Mouse (Mus musculus): Measurements from ENCODE around the gene Ly6g6c. TPM values are rescaled to one million over a fixed set of nuclear protein-coding genes. Genes with fewer than 3 reads are reported as not detected.

Gene Ly6g6c
- 0.36 and 0.39 TPM in 2 replicates for polyA plus RNA-seq (2015; fragmentation: Nextera tagmentation; extraction: Ambion mirVana)

DNA sequence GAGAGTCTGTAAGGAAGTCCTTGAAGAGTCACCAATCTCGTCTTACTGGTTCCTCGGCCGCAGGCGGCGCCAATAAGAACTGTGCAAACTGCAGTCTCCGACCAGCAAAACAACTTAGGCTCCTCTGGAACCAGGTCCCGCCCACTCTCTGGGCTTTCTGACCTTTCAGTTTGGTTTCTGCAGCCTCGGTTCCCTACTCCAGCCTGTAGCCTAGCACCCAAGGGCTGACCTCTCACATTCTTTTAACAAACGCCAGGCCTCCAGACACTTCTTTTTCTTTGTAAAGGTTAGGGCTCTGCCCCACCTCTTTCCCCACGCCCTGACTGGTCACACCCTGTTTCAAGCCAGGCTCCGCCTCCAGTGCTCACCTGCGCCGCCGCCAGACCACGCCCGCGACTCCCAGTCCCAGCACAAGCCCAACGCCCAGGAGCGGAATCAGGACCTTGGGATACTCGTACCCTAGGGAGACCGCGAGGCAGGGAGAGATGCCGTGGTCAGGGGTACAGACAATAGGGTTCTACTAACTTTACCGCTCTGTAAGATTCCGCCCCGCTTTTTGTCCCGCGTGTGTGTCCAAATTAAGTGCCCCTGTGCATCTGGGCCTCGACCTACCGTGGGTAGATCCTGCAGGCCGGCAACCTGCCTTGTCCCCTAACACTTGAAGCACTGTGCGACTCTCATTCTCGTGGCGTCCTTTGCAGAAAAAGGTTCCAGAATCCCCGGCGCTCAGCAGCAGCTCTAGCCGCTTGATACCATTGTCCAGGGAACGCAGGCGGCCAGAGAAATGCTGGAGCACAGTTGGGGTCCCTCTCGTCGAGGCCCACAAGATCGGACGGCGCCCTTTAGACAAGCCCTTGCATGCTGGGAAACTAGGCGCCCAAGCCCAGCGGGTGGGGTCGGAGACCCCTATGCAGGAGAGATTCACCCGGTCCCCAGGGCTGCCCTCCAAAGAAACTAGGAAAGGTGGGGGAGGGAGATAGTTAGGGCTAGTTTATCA, at the start of gene Ly6g6c:
Ly6g6c (plus strand) TSS at position 438 of the 997 bp plus-strand sequence.
- peak within 1 kb of the TSS; percentile 91 for H3K27ac ChIP-seq
- H3K9me3 ChIP-seq: no peaks in the 10 kb centered on the region
- WGBS: 3% methylated on average over 48 of the region's 48 CpGs
- H3K27me3 ChIP-seq: peaks cover 13% of the 10 kb centered on the region
- H3K9ac ChIP-seq: peak within 1 kb of the TSS; percentile 7
- H3K4me2 ChIP-seq: peak within 1 kb of the TSS; percentile 71
- H3K4me3 ChIP-seq: peak within 1 kb of the TSS; percentile 38
- H3K36me3 ChIP-seq: peaks cover 20% of the 10 kb centered on the region
- peak; percentile 82 for ATAC-seq (ENCODE audit: borderline replicate concordance, extremely low read depth, low FRiP score, low TSS enrichment)
- peaks cover 29% of the 10 kb centered on the region for H3K4me1 ChIP-seq

DNA sequence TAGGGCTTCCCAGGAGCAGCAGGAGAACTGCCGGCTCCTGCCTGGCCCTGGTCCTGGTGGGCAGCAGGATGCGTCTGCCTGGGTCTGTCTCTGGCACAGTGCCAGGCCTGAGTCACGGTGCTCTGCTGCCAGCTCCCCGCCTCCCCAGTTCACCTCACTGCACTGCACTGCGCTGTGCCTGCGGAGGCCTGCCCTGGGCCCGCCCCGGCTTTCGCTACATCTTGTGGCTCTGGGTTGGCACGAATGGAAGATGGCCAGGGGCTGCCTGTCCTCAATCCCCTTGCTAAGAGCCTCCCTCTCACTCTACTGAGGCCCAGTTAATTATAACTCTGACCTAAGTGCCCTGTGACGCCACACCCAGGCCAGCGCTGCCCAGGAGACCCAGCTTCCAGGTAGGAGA, 48.8 kb upstream of the Ly6g6c start, which contains the start of gene Vwa7:
Vwa7 (plus strand) TSS at position 204 of the 400 bp plus-strand sequence.
- Histone ChIP-seq H3K4me2 (no peak within 1 kb of the TSS), H3K4me3 (no peak within 1 kb of the TSS)

GRCm38 (mm10) chr17:35016791-35017705, 48.1 kb upstream of the Ly6g6c start:
- Histone ChIP-seq H3K4me3 (no peak overlapping the region), H3K27ac (no peak overlapping the region), H3K4me1 (peaks cover 7% of the 10 kb centered on the region), H3K36me3 (peaks cover 43% of the 10 kb centered on the region), H3K9ac (no peak overlapping the region), H3K27me3 (no peaks in the 10 kb centered on the region), H3K4me2 (no peak overlapping the region), H3K9me3 (no peaks in the 10 kb centered on the region)
- no peak for ATAC-seq (ENCODE audit: borderline replicate concordance, extremely low read depth, low FRiP score, low TSS enrichment)
- WGBS: 76% methylated on average over 10 of the region's 10 CpGs

More for the DNA sequence above, 48.8 kb upstream of the Ly6g6c start, which contains the start of gene Vwa7:
- Histone ChIP-seq H3K27ac (no peak within 1 kb of the TSS), H3K36me3 (peaks cover 50% of the 10 kb centered on the region), H3K4me1 (peaks cover 2% of the 10 kb centered on the region), H3K9ac (no peak within 1 kb of the TSS), H3K9me3 (no peaks in the 10 kb centered on the region), H3K27me3 (no peaks in the 10 kb centered on the region)
- ATAC-seq (ENCODE audit: borderline replicate concordance, extremely low read depth, low FRiP score, low TSS enrichment): no peak
- 61% methylated on average over 12 of the region's 12 CpGs for WGBS

GRCm38 (mm10) chr17:35017706-35018030, 47.5 kb upstream of the Ly6g6c start:
- Histone ChIP-seq H3K4me1 (peaks cover 9% of the 10 kb centered on the region), H3K4me3 (no peak overlapping the region), H3K9ac (no peak overlapping the region), H3K4me2 (no peak overlapping the region), H3K27me3 (no peaks in the 10 kb centered on the region), H3K9me3 (no peaks in the 10 kb centered on the region), H3K36me3 (peaks cover 37% of the 10 kb centered on the region), H3K27ac (no peak overlapping the region)
- 69% methylated on average over 14 of the region's 14 CpGs for WGBS
- ATAC-seq (ENCODE audit: borderline replicate concordance, extremely low read depth, low FRiP score, low TSS enrichment): no peak

DNA sequence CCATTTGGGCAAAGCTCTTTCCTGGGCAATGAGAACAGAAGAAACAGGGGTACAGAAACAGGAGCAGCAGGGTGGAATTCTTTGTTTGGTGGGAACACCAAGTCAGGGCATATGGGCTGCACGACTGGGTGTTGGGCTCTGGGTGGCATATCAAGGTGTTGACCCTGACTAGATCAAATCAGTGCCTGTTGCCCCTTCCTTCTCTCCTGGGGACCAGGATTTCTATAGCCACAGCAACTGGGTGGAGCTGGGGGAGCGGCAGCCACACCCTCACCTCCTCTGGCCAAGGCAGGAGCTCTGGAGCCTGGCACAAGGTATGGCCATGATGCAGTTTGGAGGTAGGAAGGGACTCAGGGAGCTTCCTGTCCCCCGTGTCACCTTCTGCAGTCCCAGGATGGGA, 47.0 kb upstream of the Ly6g6c start:
- no peak overlapping the region for H3K4me3 ChIP-seq
- H3K4me2 ChIP-seq: no peak overlapping the region
- WGBS: 81% methylated on average over 3 of the region's 3 CpGs
- no peak overlapping the region for H3K27ac ChIP-seq
- H3K36me3 ChIP-seq: peaks cover 32% of the 10 kb centered on the region
- ATAC-seq (ENCODE audit: borderline replicate concordance, extremely low read depth, low FRiP score, low TSS enrichment): no peak
- H3K9ac ChIP-seq: no peak overlapping the region
- H3K27me3 ChIP-seq: no peaks in the 10 kb centered on the region
- H3K4me1 ChIP-seq: peaks cover 9% of the 10 kb centered on the region
- no peaks in the 10 kb centered on the region for H3K9me3 ChIP-seq

DNA sequence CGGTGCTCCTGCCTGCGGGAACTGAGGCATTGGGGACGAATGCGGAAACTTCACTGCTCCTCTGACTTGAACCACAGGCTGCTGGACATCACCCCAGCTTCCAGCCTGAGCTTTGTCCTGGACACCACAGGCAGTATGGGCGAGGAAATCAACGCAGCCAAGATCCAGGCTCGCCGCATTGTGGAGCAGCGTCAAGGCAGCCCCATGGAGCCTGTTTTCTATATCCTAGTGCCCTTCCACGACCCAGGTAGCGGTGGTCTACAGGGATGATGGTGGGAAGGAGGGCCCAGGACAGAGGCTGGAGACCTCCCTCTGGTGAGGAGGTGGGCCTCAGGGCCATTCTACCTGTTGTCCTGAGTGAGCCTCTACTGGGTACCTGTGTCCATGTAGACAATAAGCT, 45.3 kb upstream of the Ly6g6c start:
- no peak overlapping the region for H3K9ac ChIP-seq
- ATAC-seq (ENCODE audit: borderline replicate concordance, extremely low read depth, low FRiP score, low TSS enrichment): no peak
- no peak overlapping the region for H3K27ac ChIP-seq
- 72% methylated on average over 11 of the region's 11 CpGs for WGBS
- H3K9me3 ChIP-seq: no peaks in the 10 kb centered on the region
- peaks cover 9% of the 10 kb centered on the region for H3K4me1 ChIP-seq
- peaks cover 15% of the 10 kb centered on the region for H3K36me3 ChIP-seq
- H3K27me3 ChIP-seq: no peaks in the 10 kb centered on the region
- H3K4me3 ChIP-seq: no peak overlapping the region
- no peak overlapping the region for H3K4me2 ChIP-seq

- Histone ChIP-seq H3K27ac (no peak overlapping the region), H3K4me3 (no peak overlapping the region), H3K9me3 (no peaks in the 10 kb centered on the region), H3K4me1 (peaks cover 12% of the 10 kb centered on the region), H3K9ac (no peak overlapping the region), H3K4me2 (no peak overlapping the region), H3K27me3 (no peaks in the 10 kb centered on the region), H3K36me3 (peaks cover 8% of the 10 kb centered on the region)
- ATAC-seq (ENCODE audit: borderline replicate concordance, extremely low read depth, low FRiP score, low TSS enrichment): no peak
- WGBS: 80% methylated on average over 8 of the region's 8 CpGs
Measured at GRCm38 (mm10) chr17:35020551-35020950, 44.6 kb upstream of the Ly6g6c start.

- Histone ChIP-seq H3K9ac (no peak overlapping the region), H3K27me3 (no peaks in the 10 kb centered on the region), H3K9me3 (no peaks in the 10 kb centered on the region), H3K27ac (peak overlapping the region; percentile 49), H3K4me3 (no peak overlapping the region), H3K4me2 (peak overlapping the region; percentile 32), H3K36me3 (peaks cover under 1% of the 10 kb centered on the region; the same call in 1 of the 2 replicates), H3K4me1 (peaks cover 20% of the 10 kb centered on the region)
- WGBS: 9% methylated on average over 16 of the region's 17 CpGs
- ATAC-seq (ENCODE audit: borderline replicate concordance, extremely low read depth, low FRiP score, low TSS enrichment): no peak
Measured at GRCm38 (mm10) chr17:35021163-35021808, 43.9 kb upstream of the Ly6g6c start.

DNA sequence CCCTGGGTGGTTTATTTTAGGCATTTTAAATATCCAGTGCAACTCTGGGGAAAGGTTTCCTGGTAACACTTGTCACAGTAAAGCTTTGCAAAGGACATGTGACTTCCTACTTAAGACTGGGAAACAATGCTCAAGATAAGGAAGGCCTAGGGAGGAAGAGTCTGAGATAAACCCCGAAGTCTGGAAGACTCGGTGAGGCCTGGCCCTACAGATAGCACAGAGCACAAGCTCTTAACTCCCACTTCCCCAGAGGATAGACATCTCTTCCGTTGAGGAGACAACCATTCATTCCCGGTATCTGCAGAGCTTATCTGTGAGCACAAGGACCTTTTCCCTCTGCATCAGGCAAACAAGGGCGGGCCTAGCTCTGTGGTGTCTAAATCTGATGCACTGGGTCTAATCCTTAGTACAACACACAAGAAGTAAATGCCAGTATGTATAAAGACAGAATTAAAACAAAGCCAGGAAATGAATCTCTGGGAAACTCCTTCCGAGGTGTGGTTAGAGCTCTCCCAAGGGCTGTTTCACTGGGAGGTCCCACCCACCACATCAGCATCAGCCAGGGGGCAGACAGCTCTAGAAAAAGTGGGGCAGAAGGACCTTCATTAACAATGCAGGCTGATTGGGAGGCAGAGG, 43.2 kb upstream of the Ly6g6c start:
- WGBS: 37% methylated on average over 6 of the region's 6 CpGs
- Histone ChIP-seq H3K36me3 (no peaks in the 10 kb centered on the region), H3K27me3 (no peaks in the 10 kb centered on the region), H3K9me3 (no peaks in the 10 kb centered on the region), H3K4me3 (no peak overlapping the region), H3K27ac (peak overlapping the region; percentile 49), H3K4me1 (peaks cover 25% of the 10 kb centered on the region), H3K4me2 (peak overlapping the region; percentile 32; the same call in 1 of the 2 replicates), H3K9ac (no peak overlapping the region)
- no peak for ATAC-seq (ENCODE audit: borderline replicate concordance, extremely low read depth, low FRiP score, low TSS enrichment)

DNA sequence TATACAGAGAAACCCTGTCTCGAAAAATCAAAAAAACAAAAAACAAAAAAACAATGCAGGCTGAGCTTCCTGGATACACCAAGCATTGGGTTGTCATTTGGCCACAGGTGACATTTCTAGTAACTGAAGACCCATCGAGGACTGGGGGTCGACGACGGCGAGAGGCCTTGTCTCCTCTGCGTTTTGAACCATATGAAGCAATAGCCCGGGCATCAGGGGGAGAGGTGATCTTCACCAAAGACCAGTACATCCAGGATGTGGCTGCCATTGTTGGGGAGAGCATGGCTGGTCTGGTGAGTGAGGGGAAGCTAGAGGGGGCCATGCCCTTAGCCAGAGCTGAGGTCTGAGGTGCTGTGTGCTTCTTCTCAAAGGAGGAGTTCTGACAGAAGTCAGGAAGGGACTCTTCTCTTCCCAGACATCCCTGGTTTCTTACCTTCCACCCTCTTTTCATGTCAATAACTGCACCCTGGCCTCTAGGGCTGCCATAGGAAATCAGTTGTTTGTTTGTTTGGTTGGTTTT, 42.6 kb upstream of the Ly6g6c start:
- no peak for ATAC-seq (ENCODE audit: borderline replicate concordance, extremely low read depth, low FRiP score, low TSS enrichment)
- H3K4me3 ChIP-seq: no peak overlapping the region
- peaks cover 30% of the 10 kb centered on the region for H3K4me1 ChIP-seq
- H3K4me2 ChIP-seq: no peak overlapping the region
- no peaks in the 10 kb centered on the region for H3K36me3 ChIP-seq
- H3K27me3 ChIP-seq: no peaks in the 10 kb centered on the region
- H3K9me3 ChIP-seq: no peaks in the 10 kb centered on the region
- H3K9ac ChIP-seq: no peak overlapping the region
- 89% methylated on average over 8 of the region's 8 CpGs for WGBS
- H3K27ac ChIP-seq: peak overlapping the region; percentile 49

DNA sequence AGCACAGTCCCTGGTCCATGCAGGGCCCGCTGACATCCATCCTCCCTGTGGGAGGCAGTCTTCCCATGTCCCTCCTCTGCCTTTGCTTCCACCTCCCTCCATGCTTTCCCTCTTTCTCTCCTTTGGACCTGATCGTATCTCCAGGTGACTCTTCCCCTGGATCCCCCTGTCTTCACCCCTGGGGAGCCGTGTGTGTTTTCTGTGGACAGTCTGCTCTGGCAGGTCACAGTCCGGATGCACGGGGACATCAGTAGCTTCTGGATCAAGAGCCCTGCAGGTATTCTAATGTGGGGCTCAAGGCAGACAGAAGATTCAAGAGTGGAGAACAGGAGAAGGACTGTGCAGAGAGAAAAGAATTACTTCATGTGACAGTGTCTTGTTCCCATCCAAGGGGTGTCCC, 42.0 kb upstream of the Ly6g6c start:
- no peak overlapping the region for H3K4me3 ChIP-seq
- WGBS: 79% methylated on average over 5 of the region's 5 CpGs
- H3K27me3 ChIP-seq: no peaks in the 10 kb centered on the region
- H3K4me2 ChIP-seq: no peak overlapping the region
- no peak for ATAC-seq (ENCODE audit: borderline replicate concordance, extremely low read depth, low FRiP score, low TSS enrichment)
- H3K9me3 ChIP-seq: no peaks in the 10 kb centered on the region
- H3K27ac ChIP-seq: no peak overlapping the region
- H3K36me3 ChIP-seq: no peaks in the 10 kb centered on the region
- H3K4me1 ChIP-seq: peaks cover 33% of the 10 kb centered on the region
- H3K9ac ChIP-seq: no peak overlapping the region

All from lung, embryonic 15.5 days (tissue).